Mouse (Mus musculus) yolk sac, embryonic 10.5 days (tissue): ENCODE measurements at regions not wholly inside any gene's neighbourhood (a gene's known extent, or its start where the extent isn't known, plus 50 kb on each side); places are given as distances from the start of the nearest gene placed in this dataset.

Source experiments
- DNase-seq: peaks from one replicate; pipeline ENCODE4 v3.0.0-alpha.2; 2017; ENCODE audit warnings: low spot score

DNA sequence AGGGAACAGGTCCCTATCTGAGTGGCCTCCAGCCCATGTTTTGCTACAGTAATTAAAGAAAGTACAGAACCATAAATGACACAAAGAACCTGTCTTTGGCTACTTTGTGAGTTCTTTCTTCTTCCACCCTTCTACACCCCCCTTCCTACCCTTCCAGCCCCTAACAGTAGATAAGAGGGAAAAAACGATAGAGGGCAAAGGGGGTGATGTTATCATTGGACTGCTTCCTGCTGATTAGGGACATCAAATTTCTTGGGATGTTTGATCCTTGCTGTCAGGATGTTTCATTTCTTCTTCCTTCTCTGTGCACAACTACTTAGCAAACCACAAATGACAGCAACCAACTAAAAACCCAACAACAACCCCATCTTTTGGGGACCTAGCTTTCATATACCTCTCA lies 232.5 kb upstream of the Rpl38 start:
- no peak for DNase-seq

GRCm38 (mm10) chr11:114433561-114433960 lies 234.8 kb upstream of the Rpl38 start:
- DNase-seq = no peak

GRCm38 (mm10) chr11:114425447-114425846 lies 242.9 kb upstream of the Rpl38 start:
- no peak for DNase-seq

GRCm38 (mm10) chr11:114423322-114423721 lies 245.0 kb upstream of the Rpl38 start:
- no peak for DNase-seq

GRCm38 (mm10) chr11:114419002-114419401 lies 249.3 kb upstream of the Rpl38 start:
- DNase-seq = no peak

GRCm38 (mm10) chr11:114416168-114416567 lies 252.2 kb upstream of the Rpl38 start:
- DNase-seq = no peak

- no peak for DNase-seq
Observed at GRCm38 (mm10) chr11:114404401-114404800, 263.9 kb upstream of the Rpl38 start.

- no peak for DNase-seq
Observed at GRCm38 (mm10) chr11:114402556-114403320, 265.6 kb upstream of the Rpl38 start.

DNA sequence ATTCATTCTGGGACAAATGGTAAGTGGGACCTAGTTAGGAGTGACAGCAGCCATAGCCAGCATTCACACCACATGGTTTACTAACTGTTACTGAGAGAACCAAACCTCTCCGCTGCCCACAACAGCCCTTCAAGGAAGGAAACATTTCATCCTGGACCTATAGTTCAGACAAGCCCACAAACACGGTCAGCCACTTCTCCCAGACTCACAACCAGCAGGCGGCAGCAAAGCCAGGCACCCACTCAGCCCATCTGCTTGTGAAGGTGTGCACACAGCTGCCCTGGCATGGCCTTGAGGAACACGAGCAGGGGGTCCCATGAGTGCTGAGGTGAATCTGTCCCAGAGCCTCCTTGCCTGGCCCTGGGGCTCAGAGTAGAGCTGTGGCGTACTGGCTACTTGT lies 267.6 kb upstream of the Rpl38 start:
- no peak for DNase-seq

GRCm38 (mm10) chr11:114392161-114392560 lies 276.2 kb upstream of the Rpl38 start:
- no peak for DNase-seq

GRCm38 (mm10) chr11:114391553-114391952 lies 276.8 kb upstream of the Rpl38 start:
- no peak for DNase-seq

DNA sequence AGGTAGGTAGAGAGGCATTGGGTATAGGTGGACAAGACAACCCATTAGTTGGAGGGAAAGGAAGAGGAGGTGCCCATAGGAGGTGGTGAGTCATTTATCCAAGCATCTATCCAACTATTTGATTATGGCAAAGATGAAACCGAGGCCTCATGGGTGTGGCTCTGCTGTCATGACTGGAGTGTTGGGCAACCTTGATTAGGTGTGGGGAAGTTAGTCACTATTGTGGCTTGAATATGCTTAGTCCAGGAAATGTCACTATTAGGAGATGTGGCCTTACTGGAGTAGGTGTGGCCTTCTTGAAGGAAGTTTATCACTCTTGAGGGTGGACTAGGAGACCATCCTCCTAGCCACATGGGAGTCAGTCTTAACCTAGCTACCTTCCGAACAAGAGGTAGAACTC lies 281.2 kb upstream of the Rpl38 start:
- DNase-seq = no peak

GRCm38 (mm10) chr11:114379411-114379824 lies 288.9 kb upstream of the Rpl38 start:
- no peak for DNase-seq

DNA sequence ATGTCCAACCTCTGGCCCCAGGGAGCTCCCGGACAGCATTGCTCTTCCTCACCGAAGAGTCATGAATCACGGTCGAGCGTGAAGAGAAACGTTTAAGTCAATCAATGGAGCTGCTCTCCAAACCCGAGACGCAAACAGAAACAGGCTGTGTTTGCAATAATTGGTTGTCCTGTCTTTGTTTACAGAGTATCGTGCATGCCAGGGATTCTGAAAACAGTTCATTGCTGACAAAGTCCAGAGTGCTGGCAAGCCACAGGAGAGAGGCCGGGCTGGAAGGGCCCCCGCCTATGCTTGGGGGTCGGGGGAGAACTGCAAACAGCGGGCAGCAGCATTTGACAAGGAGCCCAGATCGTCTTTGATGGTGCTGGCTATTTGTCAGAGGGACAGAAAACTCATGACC lies 292.4 kb upstream of the Rpl38 start:
- DNase-seq = no peak

DNA sequence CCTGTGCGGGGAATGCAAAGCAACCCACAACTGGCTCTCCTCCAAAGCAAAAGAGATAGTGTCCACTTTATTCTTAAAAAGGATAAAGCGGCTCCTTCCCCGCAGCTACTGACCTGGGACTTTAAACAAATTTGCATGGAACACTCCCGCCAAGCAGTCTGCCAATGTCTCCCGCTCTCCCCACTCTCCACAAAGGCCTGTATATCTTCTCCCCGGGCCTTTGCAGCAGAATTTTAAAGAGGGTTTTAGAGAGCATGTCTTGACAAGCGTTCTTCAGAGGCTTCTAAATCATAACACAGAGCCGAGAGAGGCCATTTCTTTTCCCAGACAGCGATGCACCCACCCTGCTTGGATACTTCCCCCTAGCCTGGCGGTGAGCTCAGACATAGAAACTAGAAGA lies 297.6 kb upstream of the Rpl38 start:
- DNase-seq = no peak

GRCm38 (mm10) chr11:114367779-114368178 lies 300.5 kb upstream of the Rpl38 start:
- DNase-seq = no peak

GRCm38 (mm10) chr11:114360946-114361345 lies 294.1 kb upstream of the Sdk2 start:
- DNase-seq = no peak

DNA sequence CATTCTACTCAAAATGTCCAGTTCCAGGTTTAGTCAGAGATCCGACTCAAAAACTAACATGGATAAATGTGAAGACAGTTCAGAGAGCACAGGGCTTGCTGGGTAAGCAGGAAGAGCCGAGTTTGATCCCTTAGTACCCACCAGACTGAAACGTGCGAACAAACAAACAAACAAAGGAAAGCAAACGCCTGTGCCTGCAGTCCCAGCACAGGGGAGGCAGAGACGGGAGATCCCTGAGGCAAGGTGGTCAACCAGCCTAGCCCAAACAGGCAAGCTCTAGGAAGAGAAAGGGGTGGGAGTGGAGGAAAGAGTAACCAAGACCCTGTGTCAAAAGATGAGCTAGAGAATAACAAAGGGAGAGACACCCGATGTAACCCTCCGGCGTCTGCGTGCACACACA lies 293.5 kb upstream of the Sdk2 start:
- no peak for DNase-seq

DNA sequence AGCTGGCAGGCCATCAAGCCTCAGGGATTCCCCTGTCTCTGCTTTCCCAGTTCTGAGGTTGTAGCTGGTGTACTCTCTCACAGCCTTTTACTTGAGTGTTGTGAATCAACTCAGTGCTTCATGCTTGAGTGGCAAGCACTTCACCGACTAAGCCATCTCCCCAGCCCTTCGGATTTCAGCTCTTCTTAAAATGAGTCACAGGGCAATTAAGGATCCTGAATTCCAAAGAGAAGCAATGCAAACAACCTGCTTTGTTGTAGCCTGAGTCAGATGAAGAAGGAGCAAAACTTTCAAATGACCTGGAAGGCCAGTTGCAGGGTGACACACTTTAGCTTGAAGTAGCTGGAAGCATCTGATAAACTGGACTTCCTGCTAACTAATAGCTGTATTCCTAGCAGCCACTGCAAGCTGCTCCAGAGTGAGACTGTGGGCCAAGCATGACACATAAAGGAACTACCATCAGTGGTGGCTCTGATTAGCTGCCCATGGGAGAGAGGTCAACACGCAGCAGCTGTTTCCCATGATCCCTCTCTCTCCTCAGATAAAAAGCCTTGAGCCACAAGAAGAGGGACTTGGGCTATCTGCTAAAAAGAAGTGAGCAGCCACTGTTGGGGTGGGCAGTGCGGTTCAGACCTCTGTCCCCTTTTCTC lies 285.4 kb upstream of the Sdk2 start:
- no peak for DNase-seq

GRCm38 (mm10) chr11:114336839-114337484 lies 270.1 kb upstream of the Sdk2 start:
- DNase-seq = no peak

GRCm38 (mm10) chr11:114335950-114336838 lies 269.3 kb upstream of the Sdk2 start:
- no peak for DNase-seq

GRCm38 (mm10) chr11:114331579-114332150 lies 264.8 kb upstream of the Sdk2 start:
- DNase-seq = no peak
